Mouse (Mus musculus): ENCODE measurements around the gene Prf1. TPM values are rescaled to one million over a fixed set of nuclear protein-coding genes. Genes with fewer than 3 reads are reported as not detected.

The Prf1 gene
- 13.0 TPM for polyA plus RNA-seq (2015; fragmentation: Illumina TruSeq; extraction: RNeasy Lipid Tissue Mini Kit (QIAGEN cat#74804); ENCODE audit: insufficient read depth, low replicate concordance)

GRCm38 (mm10) chr10:61297477-61297876 is at the start of gene Prf1:
Prf1 (plus strand) TSS chr10:61297833.

GRCm38 (mm10) chr10:61273081-61273843 is 24.4 kb upstream of the Prf1 start, which contains the start of gene Adamts14:
Adamts14 (minus strand) TSS chr10:61273438.

Other genes starting within 250 kb of the Prf1 start
- 2.5 TPM for gene Pcbd1, start 208.5 kb upstream of the Prf1 start, polyA plus RNA-seq (2015; fragmentation: Illumina TruSeq; extraction: RNeasy Lipid Tissue Mini Kit (QIAGEN cat#74804); ENCODE audit: insufficient read depth, low replicate concordance)
- 106 TPM for gene Sgpl1, start 150.1 kb upstream of the Prf1 start, polyA plus RNA-seq (2015; fragmentation: Illumina TruSeq; extraction: RNeasy Lipid Tissue Mini Kit (QIAGEN cat#74804); ENCODE audit: insufficient read depth, low replicate concordance)
- not detected for gene Tbata, start 125.9 kb upstream of the Prf1 start, polyA plus RNA-seq (2015; fragmentation: Illumina TruSeq; extraction: RNeasy Lipid Tissue Mini Kit (QIAGEN cat#74804); ENCODE audit: insufficient read depth, low replicate concordance)
- gene Adamts14, start 24.4 kb upstream of the Prf1 start, polyA plus RNA-seq (2015; fragmentation: Illumina TruSeq; extraction: RNeasy Lipid Tissue Mini Kit (QIAGEN cat#74804); ENCODE audit: insufficient read depth, low replicate concordance), result 2.3 TPM
- gene Pald1, start 85.7 kb downstream of the Prf1 start, polyA plus RNA-seq (2015; fragmentation: Illumina TruSeq; extraction: RNeasy Lipid Tissue Mini Kit (QIAGEN cat#74804); ENCODE audit: insufficient read depth, low replicate concordance), result 6.9 TPM
- gene Nodal, start 120.1 kb downstream of the Prf1 start, polyA plus RNA-seq (2015; fragmentation: Illumina TruSeq; extraction: RNeasy Lipid Tissue Mini Kit (QIAGEN cat#74804); ENCODE audit: insufficient read depth, low replicate concordance), result 0.11 TPM
- 99.6 TPM for gene Eif4ebp2, start 154.8 kb downstream of the Prf1 start, polyA plus RNA-seq (2015; fragmentation: Illumina TruSeq; extraction: RNeasy Lipid Tissue Mini Kit (QIAGEN cat#74804); ENCODE audit: insufficient read depth, low replicate concordance)
- 5.6 TPM for gene Lrrc20, start 178.0 kb downstream of the Prf1 start, polyA plus RNA-seq (2015; fragmentation: Illumina TruSeq; extraction: RNeasy Lipid Tissue Mini Kit (QIAGEN cat#74804); ENCODE audit: insufficient read depth, low replicate concordance)

Measured in spleen, adult 10 weeks (tissue).